Mouse (Mus musculus) limb, embryonic 10.5 days (tissue): Measurements from ENCODE around the gene Srxn1. TPM values are rescaled to one million over a fixed set of nuclear protein-coding genes. Genes with fewer than 3 reads are reported as not detected.

Source experiments
- DNase-seq: peaks from one replicate; pipeline ENCODE4 v3.0.0-alpha.2; 2017; ENCODE audit warnings: low spot score
- H3K27ac ChIP-seq: fragments of 300-500 bp; sonication (generic); 2 replicates; pipeline ENCODE4 v1.5.1; 2016; ENCODE audit warnings: mild to moderate bottlenecking
- H3K27me3 ChIP-seq: fragments of 300-500 bp; sonication (generic); 2 replicates; pipeline ENCODE4 v1.6.1; 2016; ENCODE audit warnings: low read depth, mild to moderate bottlenecking; ENCODE audit not compliant: poor library complexity, severe bottlenecking
- H3K36me3 ChIP-seq: fragments of 300-500 bp; sonication (generic); 2 replicates; pipeline ENCODE4 v1.6.1; 2016; ENCODE audit warnings: mild to moderate bottlenecking, moderate library complexity
- H3K4me1 ChIP-seq: fragments of 300-500 bp; sonication (generic); 2 replicates; pipeline ENCODE4 v1.6.1; 2016
- H3K4me3 ChIP-seq: fragments of 300-500 bp; sonication (generic); 2 replicates; pipeline ENCODE4 v1.5.1; 2016; ENCODE audit warnings: mild to moderate bottlenecking, moderate library complexity
- H3K9me3 ChIP-seq: fragments of 300-500 bp; sonication (generic); replicated peaks from 2 replicates; pipeline ENCODE4 v1.6.1; 2016; ENCODE audit warnings: mild to moderate bottlenecking
- WGBS: fragments of 180-500 bp; shearing (Covaris S2); methylation state at CpG from one replicate; pipeline ENCODE4 v1.1.7; 2016; 5-methylcytosine and 5-hydroxymethylcytosine counted together
- polyA plus RNA-seq: library from polyadenylated mRNA; unstranded; fragments of >200 nt; fragmentation: Nextera tagmentation; extraction: Ambion mirVana; gene quantifications from 2 replicates; pipeline ENCODE4 v1.2.1, GENCODE M21; 2016

Gene Srxn1
- polyA plus RNA-seq, 1 experiment from 2014 or later, result 8.0 TPM

- Histone ChIP-seq H3K4me3 (peak overlapping the region; percentile 40), H3K9me3 (no peaks in the 10 kb centered on the region), H3K36me3 (no peaks in the 10 kb centered on the region), H3K27me3 (peaks cover 93% of the 10 kb centered on the region), H3K4me1 (peaks cover 24% of the 10 kb centered on the region), H3K27ac (peak overlapping the region; percentile 27; the same call in 1 of the 2 replicates)
- DNase-seq, result peak; percentile 48
- WGBS, result 2% methylated on average over 29 of the region's 29 CpGs
These were observed 10.3 kb upstream of the Srxn1 start for GRCm38 (mm10) chr2:152094856-152095545.

GRCm38 (mm10) chr2:152096922-152097321, 8.4 kb upstream of the Srxn1 start:
- Histone ChIP-seq H3K27me3 (peaks cover 89% of the 10 kb centered on the region), H3K27ac (no peak overlapping the region), H3K4me1 (peaks cover 24% of the 10 kb centered on the region), H3K4me3 (no peak overlapping the region), H3K9me3 (no peaks in the 10 kb centered on the region), H3K36me3 (no peaks in the 10 kb centered on the region)
- DNase-seq, result no peak
- WGBS, result 85% methylated on average over 2 of the region's 2 CpGs

- no peak overlapping the region for H3K27ac ChIP-seq
- WGBS, result 85% methylated on average over 11 of the region's 11 CpGs
- DNase-seq, result no peak
- no peaks in the 10 kb centered on the region for H3K36me3 ChIP-seq
- peaks cover 22% of the 10 kb centered on the region for H3K4me1 ChIP-seq
- no peaks in the 10 kb centered on the region for H3K9me3 ChIP-seq
- H3K27me3 ChIP-seq, result peaks cover 89% of the 10 kb centered on the region
- H3K4me3 ChIP-seq, result no peak overlapping the region
These were observed 7.4 kb upstream of the Srxn1 start for GRCm38 (mm10) chr2:152097916-152098315.

GRCm38 (mm10) chr2:152099538-152099937, 5.8 kb upstream of the Srxn1 start:
- H3K9me3 ChIP-seq, result no peaks in the 10 kb centered on the region
- no peak for DNase-seq
- peaks cover 14% of the 10 kb centered on the region for H3K4me1 ChIP-seq
- WGBS, result 85% methylated on average over 3 of the region's 3 CpGs
- no peak overlapping the region for H3K4me3 ChIP-seq
- H3K27me3 ChIP-seq, result peaks cover 81% of the 10 kb centered on the region
- H3K27ac ChIP-seq, result no peak overlapping the region
- H3K36me3 ChIP-seq, result no peaks in the 10 kb centered on the region

- Histone ChIP-seq H3K4me3 (no peak overlapping the region), H3K27ac (no peak overlapping the region), H3K9me3 (no peaks in the 10 kb centered on the region), H3K36me3 (no peaks in the 10 kb centered on the region), H3K27me3 (peaks cover 59% of the 10 kb centered on the region), H3K4me1 (peaks cover 15% of the 10 kb centered on the region)
- 81% methylated on average over 13 of the region's 13 CpGs for WGBS
- DNase-seq, result no peak
These were observed 3.6 kb upstream of the Srxn1 start for GRCm38 (mm10) chr2:152101761-152102160.

- no peaks in the 10 kb centered on the region for H3K36me3 ChIP-seq
- H3K4me1 ChIP-seq, result peaks cover 15% of the 10 kb centered on the region
- no peak overlapping the region for H3K4me3 ChIP-seq
- H3K27ac ChIP-seq, result no peak overlapping the region
- no peaks in the 10 kb centered on the region for H3K9me3 ChIP-seq
- WGBS, result 73% methylated on average over 6 of the region's 6 CpGs
- H3K27me3 ChIP-seq, result peaks cover 53% of the 10 kb centered on the region
- DNase-seq, result no peak
These were observed 2.9 kb upstream of the Srxn1 start for GRCm38 (mm10) chr2:152102369-152102768.

GRCm38 (mm10) chr2:152104711-152105317, 502 bp upstream of the Srxn1 start:
- no peak for DNase-seq
- H3K27me3 ChIP-seq, result peaks cover 34% of the 10 kb centered on the region
- 23% methylated on average over 17 of the region's 17 CpGs for WGBS

GRCm38 (mm10) chr2:152106225-152106595, 894 bp downstream of the Srxn1 start:
- Histone ChIP-seq H3K9me3 (no peaks in the 10 kb centered on the region), H3K4me1 (peaks cover 15% of the 10 kb centered on the region), H3K4me3 (peak overlapping the region; percentile 72), H3K27me3 (peaks cover 36% of the 10 kb centered on the region), H3K36me3 (no peaks in the 10 kb centered on the region), H3K27ac (no peak overlapping the region)
- no peak for DNase-seq
- 90% methylated on average over 3 of the region's 3 CpGs for WGBS

More at GRCm38 (mm10) chr2:152104711-152105317, 502 bp upstream of the Srxn1 start:
- Histone ChIP-seq H3K4me3 (peak overlapping the region; percentile 72), H3K27ac (peak overlapping the region; percentile 95), H3K36me3 (no peaks in the 10 kb centered on the region), H3K9me3 (no peaks in the 10 kb centered on the region), H3K4me1 (peaks cover 15% of the 10 kb centered on the region)

GRCm38 (mm10) chr2:152106597-152106996, 1.3 kb downstream of the Srxn1 start:
- 87% methylated on average over 10 of the region's 10 CpGs for WGBS
- no peak for DNase-seq
- Histone ChIP-seq H3K36me3 (no peaks in the 10 kb centered on the region), H3K27ac (no peak overlapping the region), H3K9me3 (no peaks in the 10 kb centered on the region), H3K27me3 (peaks cover 32% of the 10 kb centered on the region), H3K4me1 (peaks cover 15% of the 10 kb centered on the region), H3K4me3 (no peak overlapping the region)

GRCm38 (mm10) chr2:152108702-152109101, 3.4 kb downstream of the Srxn1 start:
- Histone ChIP-seq H3K4me1 (peaks cover 27% of the 10 kb centered on the region), H3K9me3 (no peaks in the 10 kb centered on the region), H3K27ac (no peak overlapping the region), H3K27me3 (peaks cover 20% of the 10 kb centered on the region), H3K4me3 (no peak overlapping the region), H3K36me3 (no peaks in the 10 kb centered on the region)
- 87% methylated on average over 7 of the region's 7 CpGs for WGBS
- DNase-seq, result no peak

- H3K27ac ChIP-seq, result no peak overlapping the region
- H3K36me3 ChIP-seq, result no peaks in the 10 kb centered on the region
- no peak overlapping the region for H3K4me3 ChIP-seq
- DNase-seq, result no peak
- H3K9me3 ChIP-seq, result no peaks in the 10 kb centered on the region
- peaks cover 25% of the 10 kb centered on the region for H3K27me3 ChIP-seq
- H3K4me1 ChIP-seq, result peaks cover 32% of the 10 kb centered on the region
- WGBS, result 92% methylated on average over 5 of the region's 5 CpGs
These were observed 4.1 kb downstream of the Srxn1 start for GRCm38 (mm10) chr2:152109386-152109785.

- no peaks in the 10 kb centered on the region for H3K36me3 ChIP-seq
- H3K27me3 ChIP-seq, result peaks cover 43% of the 10 kb centered on the region
- H3K4me3 ChIP-seq, result no peak overlapping the region
- H3K4me1 ChIP-seq, result peaks cover 36% of the 10 kb centered on the region
- DNase-seq, result no peak
- H3K27ac ChIP-seq, result no peak overlapping the region
- H3K9me3 ChIP-seq, result no peaks in the 10 kb centered on the region
- 84% methylated on average over 2 of the region's 2 CpGs for WGBS
These were observed 6.0 kb downstream of the Srxn1 start for GRCm38 (mm10) chr2:152111311-152111710.

GRCm38 (mm10) chr2:152111920-152112319, 6.6 kb downstream of the Srxn1 start:
- peaks cover 44% of the 10 kb centered on the region for H3K27me3 ChIP-seq
- no peak overlapping the region for H3K27ac ChIP-seq
- DNase-seq, result peak; percentile 96
- no peaks in the 10 kb centered on the region for H3K9me3 ChIP-seq
- WGBS, result 8% methylated on average over 7 of the region's 7 CpGs
- H3K4me1 ChIP-seq, result peaks cover 36% of the 10 kb centered on the region
- no peaks in the 10 kb centered on the region for H3K36me3 ChIP-seq
- no peak overlapping the region for H3K4me3 ChIP-seq
